Mouse (Mus musculus) lung, embryonic 15.5 days (tissue): ENCODE results near the gene Otx2. TPM values are rescaled to one million over a fixed set of nuclear protein-coding genes. Genes with fewer than 3 reads are reported as not detected.
"Not testable (repeated sequence)": the region's sequence is repeated elsewhere in the genome, so short reads cannot be mapped to it uniquely, and the experiment has no call there.

Experiments used
- ATAC-seq: fragments of 200-750 bp; cut with Nextera tagmentation; 2 replicates; pipeline ENCODE4 v1.8.0; 2017; ENCODE audit warnings: moderate number of reproducible peaks, borderline replicate concordance; ENCODE audit not compliant: low FRiP score, low TSS enrichment; ENCODE audit errors: extremely low read depth
- H3K27ac ChIP-seq: fragments of 300-500 bp; sonication (generic); 2 replicates; pipeline ENCODE4 v1.5.1; 2015; ENCODE audit warnings: moderate library complexity, mild to moderate bottlenecking, inconsistent platforms
- H3K27me3 ChIP-seq: fragments of 300-500 bp; sonication (generic); 2 replicates; pipeline ENCODE4 v1.6.1; 2015; ENCODE audit warnings: inconsistent platforms
- H3K36me3 ChIP-seq: fragments of 300-500 bp; sonication (generic); 2 replicates; pipeline ENCODE4 v1.6.1; 2015; ENCODE audit warnings: inconsistent platforms
- H3K4me1 ChIP-seq: fragments of 300-500 bp; sonication (generic); 2 replicates; pipeline ENCODE4 v1.6.1; 2015; ENCODE audit warnings: inconsistent platforms
- H3K4me2 ChIP-seq: fragments of 300-500 bp; sonication (generic); 2 replicates; pipeline ENCODE4 v1.6.1; 2015; ENCODE audit warnings: inconsistent platforms, mild to moderate bottlenecking, moderate library complexity
- H3K4me3 ChIP-seq: fragments of 300-500 bp; sonication (generic); 2 replicates; pipeline ENCODE4 v1.5.1; 2015; ENCODE audit warnings: mild to moderate bottlenecking, inconsistent platforms
- H3K9ac ChIP-seq: fragments of 300-500 bp; sonication (generic); 2 replicates; pipeline ENCODE4 v1.6.1; 2015; ENCODE audit warnings: inconsistent platforms
- H3K9me3 ChIP-seq: fragments of 300-500 bp; sonication (generic); 2 replicates; pipeline ENCODE4 v1.6.1; 2016; ENCODE audit warnings: inconsistent platforms
- WGBS: fragments of 180-500 bp; shearing (Covaris S2); methylation state at CpG from one replicate; pipeline ENCODE4 v1.1.7; 2015; 5-methylcytosine and 5-hydroxymethylcytosine counted together
- polyA plus RNA-seq: library from polyadenylated mRNA; unstranded; fragments of >200 nt; fragmentation: Nextera tagmentation; extraction: Ambion mirVana; gene quantifications from 2 replicates; pipeline ENCODE4 v1.2.1, GENCODE M21; 2015

The Otx2 gene
- polyA plus RNA-seq, 1 experiment from 2014 or later: not detected

DNA sequence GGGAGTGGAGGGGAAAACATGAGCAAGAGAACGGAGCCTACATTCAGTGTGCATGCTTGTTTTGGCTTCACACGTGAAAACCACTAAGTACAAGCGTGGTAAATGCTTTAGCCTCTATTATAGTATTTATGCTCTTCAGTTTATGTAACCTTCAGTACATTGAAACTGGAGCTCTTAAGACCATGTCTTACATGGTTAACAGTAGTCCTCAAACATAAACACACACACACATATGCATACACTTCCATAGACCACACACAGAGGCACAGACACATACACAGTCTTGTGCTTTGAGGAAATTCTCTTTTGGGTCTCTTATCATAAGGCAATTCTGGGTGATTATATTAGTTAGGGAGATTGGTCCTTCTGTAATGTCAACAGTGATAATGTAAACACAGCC, 40.5 kb downstream of the Otx2 start:
- Histone ChIP-seq H3K36me3 (no peaks in the 10 kb centered on the region), H3K4me2 (no peak overlapping the region), H3K4me3 (no peak overlapping the region), H3K27me3 (no peaks in the 10 kb centered on the region), H3K9me3 (no peaks in the 10 kb centered on the region), H3K9ac (no peak overlapping the region), H3K27ac (no peak overlapping the region), H3K4me1 (no peaks in the 10 kb centered on the region)
- no peak for ATAC-seq
- WGBS: 56% methylated on average over 3 of the region's 3 CpGs

DNA sequence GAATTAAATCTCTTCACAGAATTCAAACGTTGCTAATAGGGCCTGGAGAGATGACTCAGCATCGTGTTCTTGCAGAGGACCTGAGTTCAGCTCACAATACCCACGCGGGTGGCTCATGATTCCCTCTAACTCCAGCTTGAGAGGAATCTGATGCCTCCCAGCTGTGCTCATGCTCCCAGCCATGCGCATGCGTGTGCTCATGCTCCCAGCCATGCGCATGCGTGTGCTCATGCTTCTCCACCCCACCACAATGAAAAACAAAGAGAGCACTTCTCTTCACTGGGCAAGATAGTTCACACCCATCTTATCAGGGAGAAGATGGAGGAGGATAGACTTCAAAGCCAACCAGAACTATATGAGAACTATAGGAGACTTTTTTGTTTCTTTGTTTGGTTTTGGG, 41.3 kb downstream of the Otx2 start:
- H3K36me3 ChIP-seq: no peaks in the 10 kb centered on the region
- no peak for ATAC-seq
- H3K9ac ChIP-seq: no peak overlapping the region
- no peaks in the 10 kb centered on the region for H3K27me3 ChIP-seq
- H3K4me1 ChIP-seq: no peaks in the 10 kb centered on the region
- no peak overlapping the region for H3K27ac ChIP-seq
- whole genome bisulfite sequencing: 71% methylated on average over 8 of the region's 8 CpGs
- no peak overlapping the region for H3K4me2 ChIP-seq
- no peak overlapping the region for H3K4me3 ChIP-seq
- no peaks in the 10 kb centered on the region for H3K9me3 ChIP-seq

DNA sequence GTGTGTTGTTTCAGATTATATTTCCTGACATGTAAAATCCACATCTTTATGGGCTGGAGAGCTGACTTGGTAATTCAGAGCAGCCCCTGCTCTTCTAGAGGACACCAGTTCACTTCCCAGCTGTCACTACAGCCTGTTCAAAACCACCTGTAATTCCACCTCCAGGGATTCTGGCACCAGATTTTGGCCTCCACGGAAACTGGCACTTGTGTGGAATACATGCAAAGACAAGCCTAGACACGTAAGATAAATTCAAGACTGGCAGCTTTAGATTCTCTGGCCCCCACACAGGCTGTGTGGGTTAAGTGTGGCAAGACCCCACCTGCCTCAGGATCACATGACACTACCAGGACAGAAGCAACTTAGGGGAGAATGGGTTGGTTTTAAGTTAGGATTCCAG, 42.1 kb downstream of the Otx2 start:
- H3K27me3 ChIP-seq: no peaks in the 10 kb centered on the region
- 71% methylated on average over 2 of the region's 2 CpGs for WGBS
- no peak for ATAC-seq
- H3K4me1 ChIP-seq: no peaks in the 10 kb centered on the region
- no peak overlapping the region for H3K4me3 ChIP-seq
- no peak overlapping the region for H3K9ac ChIP-seq
- H3K27ac ChIP-seq: no peak overlapping the region
- H3K36me3 ChIP-seq: no peaks in the 10 kb centered on the region
- H3K4me2 ChIP-seq: no peak overlapping the region
- H3K9me3 ChIP-seq: no peaks in the 10 kb centered on the region

DNA sequence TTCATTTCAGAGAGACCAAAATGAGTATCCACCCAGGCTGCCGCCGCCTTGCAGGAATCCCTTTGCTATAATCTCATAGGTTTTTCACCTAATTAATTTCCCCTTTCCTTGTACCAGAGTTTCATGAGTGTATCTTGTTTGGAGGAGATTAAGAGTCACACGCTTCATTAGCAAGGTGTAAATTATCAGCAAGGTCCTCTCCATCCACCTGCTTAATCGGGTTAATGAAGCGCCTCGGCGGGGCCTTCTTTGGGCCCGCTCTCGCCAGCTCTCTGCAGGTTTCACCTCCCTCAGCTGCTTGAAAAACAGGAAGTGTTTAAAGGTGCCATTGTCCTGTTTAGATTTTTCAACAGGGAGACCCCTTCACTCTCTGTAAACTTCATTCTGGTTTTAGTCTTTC, 44.2 kb downstream of the Otx2 start:
- no peak for ATAC-seq
- WGBS: 70% methylated on average over 9 of the region's 9 CpGs

DNA sequence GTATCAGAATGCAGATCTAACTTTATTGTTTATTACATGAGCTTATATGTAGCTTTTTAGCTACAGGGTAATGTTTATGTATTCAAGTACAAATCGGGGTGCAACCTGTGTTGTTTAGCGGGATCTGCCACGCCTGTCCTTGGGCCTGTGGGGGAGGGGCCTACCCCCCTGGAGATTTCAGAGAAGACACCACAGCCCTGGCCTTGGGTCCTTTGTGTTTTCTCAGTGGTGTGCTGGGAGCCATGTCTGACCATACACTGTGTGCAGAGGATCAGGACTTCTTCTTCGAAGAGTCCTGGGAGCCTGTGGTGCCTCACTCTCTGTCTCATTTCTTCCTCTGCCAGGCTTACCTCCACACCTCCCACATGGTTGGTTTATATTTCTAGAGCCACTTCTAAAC, 47.3 kb downstream of the Otx2 start:
- Histone ChIP-seq H3K4me2 (no peak overlapping the region), H3K9ac (no peak overlapping the region), H3K4me3 (no peak overlapping the region), H3K27ac (no peak overlapping the region), H3K36me3 (no peaks in the 10 kb centered on the region), H3K9me3 (no peaks in the 10 kb centered on the region), H3K4me1 (peaks cover 7% of the 10 kb centered on the region), H3K27me3 (no peaks in the 10 kb centered on the region)
- WGBS: 73% methylated on average over 4 of the region's 4 CpGs
- no peak for ATAC-seq

More for the DNA sequence above, 44.2 kb downstream of the Otx2 start:
- Histone ChIP-seq H3K9me3 (no peaks in the 10 kb centered on the region), H3K4me2 (no peak overlapping the region), H3K4me3 (no peak overlapping the region), H3K9ac (no peak overlapping the region), H3K27me3 (no peaks in the 10 kb centered on the region), H3K27ac (no peak overlapping the region), H3K4me1 (peaks cover 7% of the 10 kb centered on the region), H3K36me3 (no peaks in the 10 kb centered on the region)

DNA sequence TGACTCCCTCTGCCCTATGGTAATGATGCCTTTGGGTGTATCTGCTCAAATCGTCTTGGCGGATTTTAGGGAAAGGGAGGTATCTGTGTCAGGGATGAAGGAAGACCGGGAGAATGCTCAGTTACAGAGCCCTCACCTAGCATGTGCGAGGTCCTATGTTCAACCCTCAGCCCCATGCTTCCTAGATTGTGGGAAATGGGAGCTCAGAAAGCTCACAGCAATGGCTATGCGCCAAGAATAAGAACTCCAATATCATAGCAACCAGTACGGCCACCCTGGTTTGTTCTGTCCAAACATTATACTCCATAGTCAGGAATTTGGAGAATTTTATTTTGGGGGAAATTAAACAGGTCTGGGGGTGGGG, 48.3 kb downstream of the Otx2 start:
- H3K4me2 ChIP-seq: no peak overlapping the region
- no peaks in the 10 kb centered on the region for H3K36me3 ChIP-seq
- H3K9me3 ChIP-seq: no peaks in the 10 kb centered on the region
- H3K4me3 ChIP-seq: no peak overlapping the region
- no peak overlapping the region for H3K9ac ChIP-seq
- no peak for ATAC-seq
- 54% methylated on average over 6 of the region's 6 CpGs for WGBS
- peaks cover 7% of the 10 kb centered on the region for H3K4me1 ChIP-seq
- H3K27ac ChIP-seq: no peak overlapping the region
- no peaks in the 10 kb centered on the region for H3K27me3 ChIP-seq

DNA sequence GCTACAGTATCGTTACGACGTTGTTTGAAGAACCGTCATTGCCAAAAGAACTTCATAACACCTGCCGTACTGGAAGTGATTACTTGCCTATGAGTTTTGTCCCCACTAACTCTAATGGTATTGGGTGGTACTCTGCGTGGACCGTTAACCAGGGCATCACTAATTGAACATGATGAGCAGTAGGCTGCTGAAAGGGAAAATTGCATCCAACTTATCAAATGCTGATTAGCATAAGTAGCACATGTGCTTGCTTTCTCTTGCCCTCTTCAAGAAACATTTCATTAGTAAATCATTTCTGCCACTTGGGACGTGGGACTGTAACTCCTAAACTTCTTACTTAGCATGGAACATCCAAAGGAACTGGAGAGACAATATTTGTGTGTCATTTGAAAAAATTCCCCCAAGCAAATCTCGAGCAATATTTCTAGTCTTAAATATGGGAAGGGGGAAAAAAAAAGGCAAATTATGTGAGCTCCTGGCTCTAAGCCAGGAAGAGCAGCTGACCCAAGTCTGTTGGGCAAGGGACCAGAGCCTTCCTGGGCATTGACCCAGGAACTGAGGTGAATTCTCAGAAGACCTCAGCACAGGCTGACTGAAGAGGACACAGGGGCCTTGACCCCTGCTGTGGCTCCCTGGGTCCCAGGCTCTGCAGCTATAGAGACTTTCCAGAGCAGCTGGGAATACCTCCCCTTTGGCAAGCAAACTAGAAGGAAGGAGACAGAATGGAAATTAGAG, 48.9 kb downstream of the Otx2 start:
- no peaks in the 10 kb centered on the region for H3K9me3 ChIP-seq
- H3K4me1 ChIP-seq: peaks cover 7% of the 10 kb centered on the region
- ATAC-seq: no peak
- H3K27me3 ChIP-seq: no peaks in the 10 kb centered on the region
- no peak overlapping the region for H3K9ac ChIP-seq
- WGBS: 72% methylated on average over 9 of the region's 9 CpGs
- no peaks in the 10 kb centered on the region for H3K36me3 ChIP-seq
- no peak overlapping the region for H3K4me3 ChIP-seq
- H3K27ac ChIP-seq: no peak overlapping the region
- H3K4me2 ChIP-seq: no peak overlapping the region

DNA sequence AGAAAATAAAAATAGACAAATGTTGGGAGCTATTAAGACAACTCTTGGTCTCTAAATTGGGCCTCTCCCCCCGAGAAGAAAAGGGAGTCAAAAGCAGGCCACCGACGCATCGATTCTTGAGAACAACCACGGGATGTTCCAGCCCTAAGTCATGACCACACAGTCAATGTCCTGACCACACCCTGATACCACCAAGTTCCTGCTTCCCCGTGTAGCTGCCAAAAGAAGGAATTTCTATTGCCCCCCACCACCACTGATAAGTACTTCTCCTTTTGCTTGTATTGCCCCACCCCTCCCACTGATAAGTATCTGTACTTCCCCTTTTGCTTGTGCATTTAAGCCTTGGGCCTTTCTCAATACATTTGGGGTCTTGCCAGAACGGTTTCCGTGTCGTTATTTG, 50.9 kb downstream of the Otx2 start:
- not testable (repeated sequence) for H3K27me3 ChIP-seq, H3K9me3 ChIP-seq, H3K27ac ChIP-seq, H3K9ac ChIP-seq, H3K36me3 ChIP-seq, H3K4me3 ChIP-seq, ATAC-seq, H3K4me1 ChIP-seq, H3K4me2 ChIP-seq
- 71% methylated on average over 9 of the region's 9 CpGs for WGBS

DNA sequence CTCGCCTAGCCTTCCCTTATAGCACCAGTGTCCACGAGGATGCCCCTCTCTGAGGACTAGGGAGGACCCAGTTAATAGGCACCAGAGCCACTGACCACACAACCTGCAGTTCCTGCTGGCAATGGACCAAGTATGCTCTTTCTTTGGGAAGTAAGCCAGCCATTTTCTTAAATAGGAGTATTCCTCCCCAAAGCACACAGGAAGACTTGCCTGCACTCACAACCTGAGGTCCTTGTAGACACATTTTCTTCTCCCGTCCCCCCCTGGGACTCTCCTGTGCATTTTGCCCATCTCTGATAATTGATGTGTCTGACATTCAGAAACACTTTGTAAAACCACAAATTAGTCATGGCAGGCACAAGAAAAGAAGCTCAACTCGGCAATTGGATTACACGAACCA, 57.3 kb downstream of the Otx2 start:
- no peaks in the 10 kb centered on the region for H3K4me1 ChIP-seq
- H3K36me3 ChIP-seq: no peaks in the 10 kb centered on the region
- H3K9ac ChIP-seq: no peak overlapping the region
- no peak overlapping the region for H3K27ac ChIP-seq
- no peaks in the 10 kb centered on the region for H3K9me3 ChIP-seq
- H3K4me3 ChIP-seq: no peak overlapping the region
- H3K4me2 ChIP-seq: no peak overlapping the region
- H3K27me3 ChIP-seq: no peaks in the 10 kb centered on the region
- 64% methylated on average over 5 of the region's 5 CpGs for WGBS
- ATAC-seq: no peak

DNA sequence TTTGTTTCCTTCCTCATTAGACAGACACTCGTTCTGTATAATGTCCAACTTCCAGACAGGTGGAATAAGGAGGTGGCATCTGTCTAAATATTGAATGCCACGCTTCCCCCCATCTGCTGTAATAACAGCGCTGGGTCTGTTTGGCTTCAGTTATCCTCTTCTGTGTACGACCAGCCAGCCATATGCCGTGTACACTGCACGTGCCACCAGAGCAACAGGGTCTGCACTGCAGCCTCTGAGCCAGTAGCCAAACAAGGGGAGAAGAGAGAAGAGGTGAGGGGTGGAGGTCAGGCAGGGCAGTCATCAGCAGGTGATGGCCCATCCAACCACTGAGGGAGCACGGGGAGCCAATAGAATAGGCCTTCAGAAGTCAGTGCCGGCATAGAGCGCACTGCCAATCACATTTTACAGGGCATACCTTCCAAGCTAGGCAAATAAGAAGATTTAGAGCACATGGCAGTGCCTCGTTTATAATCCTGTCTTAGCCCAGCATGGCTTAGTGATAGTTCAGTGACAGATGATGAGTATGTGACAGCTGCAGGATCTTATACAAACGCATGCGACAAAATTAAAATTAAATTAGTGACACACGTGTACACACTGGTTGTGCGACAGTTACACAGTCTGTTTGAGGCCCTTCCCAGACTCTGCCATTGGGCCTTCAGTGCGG, 64.8 kb downstream of the Otx2 start:
- no peak overlapping the region for H3K9ac ChIP-seq
- H3K9me3 ChIP-seq: no peaks in the 10 kb centered on the region
- H3K36me3 ChIP-seq: no peaks in the 10 kb centered on the region
- no peak overlapping the region for H3K27ac ChIP-seq
- H3K27me3 ChIP-seq: no peaks in the 10 kb centered on the region
- H3K4me2 ChIP-seq: no peak overlapping the region
- H3K4me3 ChIP-seq: no peak overlapping the region
- no peak for ATAC-seq
- no peaks in the 10 kb centered on the region for H3K4me1 ChIP-seq
- 71% methylated on average over 15 of the region's 15 CpGs for WGBS
